Mouse (Mus musculus) midbrain, embryonic 16.5 days (tissue): Measurements from ENCODE around the gene Itpr1. TPM values are rescaled to one million over a fixed set of nuclear protein-coding genes. Genes with fewer than 3 reads are reported as not detected.

ENCODE experiments used
- ATAC-seq: fragments of 200-750 bp; cut with Nextera tagmentation; 2 replicates; pipeline ENCODE4 v1.8.0; 2017; ENCODE audit warnings: moderate TSS enrichment
- H3K27ac ChIP-seq: fragments of 300-500 bp; sonication (generic); 2 replicates; pipeline ENCODE4 v1.5.1; 2014; ENCODE audit warnings: mild to moderate bottlenecking, low read length, mixed read lengths
- H3K27me3 ChIP-seq: fragments of 300-500 bp; sonication (generic); 2 replicates; pipeline ENCODE4 v1.6.1; 2014; ENCODE audit warnings: low read depth, low read length, mixed read lengths; ENCODE audit not compliant: control insufficient read depth, insufficient read depth
- H3K36me3 ChIP-seq: fragments of 300-500 bp; sonication (generic); 2 replicates; pipeline ENCODE4 v1.6.1; 2014; ENCODE audit warnings: mild to moderate bottlenecking, low read length, moderate library complexity, mixed read lengths; ENCODE audit not compliant: control insufficient read depth, insufficient read depth
- H3K4me1 ChIP-seq: fragments of 300-500 bp; sonication (generic); 2 replicates; pipeline ENCODE4 v1.6.1; 2014; ENCODE audit warnings: mild to moderate bottlenecking, low read length, mixed read lengths; ENCODE audit not compliant: control insufficient read depth, insufficient read depth
- H3K4me2 ChIP-seq: fragments of 300-500 bp; sonication (generic); 2 replicates; pipeline ENCODE4 v1.6.1; 2014; ENCODE audit warnings: mild to moderate bottlenecking, low read length, mixed read lengths
- H3K4me3 ChIP-seq: fragments of 300-500 bp; sonication (generic); 2 replicates; pipeline ENCODE4 v1.5.1; 2014; ENCODE audit warnings: low read depth, mild to moderate bottlenecking, low read length, moderate library complexity, mixed read lengths
- H3K9ac ChIP-seq: fragments of 300-500 bp; sonication (generic); 2 replicates; pipeline ENCODE4 v1.6.1; 2014; ENCODE audit warnings: low read depth, low read length, mixed read lengths
- H3K9me3 ChIP-seq: fragments of 300-500 bp; sonication (generic); replicated peaks from 2 replicates; pipeline ENCODE4 v1.6.1; 2014; ENCODE audit warnings: mild to moderate bottlenecking, low read length, mixed read lengths; ENCODE audit not compliant: control insufficient read depth, poor library complexity, severe bottlenecking
- WGBS: fragments of 180-500 bp; shearing (Covaris S2); extraction: QIAGEN DNeasy Blood & Tissue Kit; methylation state at CpG from one replicate; pipeline ENCODE4 v1.1.7; 2014; 5-methylcytosine and 5-hydroxymethylcytosine counted together
- polyA plus RNA-seq: library from polyadenylated mRNA; unstranded; fragments of >200 nt; fragmentation: Nextera tagmentation; extraction: Ambion mirVana; gene quantifications from 2 replicates; pipeline ENCODE4 v1.2.1, GENCODE M21; 2015

Itpr1 gene
- polyA plus RNA-seq, 1 experiment from 2014 or later: 4.2 TPM

- H3K9ac ChIP-seq: no peak overlapping the region
- ATAC-seq: no peak
- H3K4me3 ChIP-seq: no peak overlapping the region
- H3K36me3 ChIP-seq: no peaks in the 10 kb centered on the region
- 90% methylated on average over 5 of the region's 5 CpGs for WGBS
- H3K4me1 ChIP-seq: no peaks in the 10 kb centered on the region
- no peaks in the 10 kb centered on the region for H3K9me3 ChIP-seq
- no peak overlapping the region for H3K4me2 ChIP-seq
- H3K27ac ChIP-seq: no peak overlapping the region
- no peaks in the 10 kb centered on the region for H3K27me3 ChIP-seq
Observed at GRCm38 (mm10) chr6:108503651-108504050, 290.8 kb downstream of the Itpr1 start.

GRCm38 (mm10) chr6:108504717-108505116 is 291.8 kb downstream of the Itpr1 start:
- 90% methylated on average over 7 of the region's 7 CpGs for WGBS
- Histone ChIP-seq H3K9me3 (no peaks in the 10 kb centered on the region), H3K4me1 (no peaks in the 10 kb centered on the region), H3K27ac (no peak overlapping the region), H3K36me3 (no peaks in the 10 kb centered on the region), H3K9ac (no peak overlapping the region), H3K4me3 (no peak overlapping the region), H3K27me3 (no peaks in the 10 kb centered on the region), H3K4me2 (no peak overlapping the region)
- no peak for ATAC-seq

GRCm38 (mm10) chr6:108506161-108506560 is 293.3 kb downstream of the Itpr1 start:
- no peak overlapping the region for H3K27ac ChIP-seq
- H3K9me3 ChIP-seq: no peaks in the 10 kb centered on the region
- H3K36me3 ChIP-seq: no peaks in the 10 kb centered on the region
- H3K9ac ChIP-seq: no peak overlapping the region
- ATAC-seq: no peak
- H3K4me2 ChIP-seq: no peak overlapping the region
- WGBS: 92% methylated on average over 3 of the region's 3 CpGs
- H3K4me1 ChIP-seq: no peaks in the 10 kb centered on the region
- H3K27me3 ChIP-seq: no peaks in the 10 kb centered on the region
- no peak overlapping the region for H3K4me3 ChIP-seq

GRCm38 (mm10) chr6:108507337-108507736 is 294.4 kb downstream of the Itpr1 start:
- ATAC-seq: no peak
- no peaks in the 10 kb centered on the region for H3K27me3 ChIP-seq
- H3K36me3 ChIP-seq: no peaks in the 10 kb centered on the region
- no peak overlapping the region for H3K9ac ChIP-seq
- no peak overlapping the region for H3K4me2 ChIP-seq
- WGBS: 90% methylated on average over 3 of the region's 3 CpGs
- no peak overlapping the region for H3K27ac ChIP-seq
- H3K9me3 ChIP-seq: no peaks in the 10 kb centered on the region
- no peaks in the 10 kb centered on the region for H3K4me1 ChIP-seq
- no peak overlapping the region for H3K4me3 ChIP-seq

- 86% methylated on average over 2 of the region's 2 CpGs for WGBS
Observed at GRCm38 (mm10) chr6:108509320-108509719, 296.4 kb downstream of the Itpr1 start.

GRCm38 (mm10) chr6:108510101-108510500 is 297.2 kb downstream of the Itpr1 start:
- Histone ChIP-seq H3K4me1 (no peaks in the 10 kb centered on the region), H3K4me2 (no peak overlapping the region), H3K4me3 (no peak overlapping the region), H3K9me3 (no peaks in the 10 kb centered on the region), H3K9ac (no peak overlapping the region), H3K27me3 (no peaks in the 10 kb centered on the region), H3K36me3 (no peaks in the 10 kb centered on the region), H3K27ac (no peak overlapping the region)
- WGBS: 66% methylated on average over 9 of the region's 9 CpGs
- no peak for ATAC-seq

More at GRCm38 (mm10) chr6:108509320-108509719, 296.4 kb downstream of the Itpr1 start:
- Histone ChIP-seq H3K9ac (no peak overlapping the region), H3K4me2 (no peak overlapping the region), H3K27me3 (no peaks in the 10 kb centered on the region), H3K4me1 (no peaks in the 10 kb centered on the region), H3K9me3 (no peaks in the 10 kb centered on the region), H3K4me3 (no peak overlapping the region), H3K36me3 (no peaks in the 10 kb centered on the region), H3K27ac (no peak overlapping the region)
- no peak for ATAC-seq

GRCm38 (mm10) chr6:108512097-108512496 is 299.2 kb downstream of the Itpr1 start:
- no peaks in the 10 kb centered on the region for H3K36me3 ChIP-seq
- H3K27ac ChIP-seq: no peak overlapping the region
- H3K9me3 ChIP-seq: no peaks in the 10 kb centered on the region
- H3K27me3 ChIP-seq: no peaks in the 10 kb centered on the region
- WGBS: 54% methylated on average over 2 of the region's 3 CpGs
- H3K4me2 ChIP-seq: no peak overlapping the region
- no peaks in the 10 kb centered on the region for H3K4me1 ChIP-seq
- no peak overlapping the region for H3K4me3 ChIP-seq
- H3K9ac ChIP-seq: no peak overlapping the region
- ATAC-seq: no peak

GRCm38 (mm10) chr6:108512994-108513393 is 300.1 kb downstream of the Itpr1 start:
- WGBS: 80% methylated on average over 9 of the region's 9 CpGs
- Histone ChIP-seq H3K27ac (no peak overlapping the region), H3K9me3 (no peaks in the 10 kb centered on the region), H3K4me1 (no peaks in the 10 kb centered on the region), H3K9ac (no peak overlapping the region), H3K4me2 (no peak overlapping the region), H3K4me3 (no peak overlapping the region), H3K27me3 (no peaks in the 10 kb centered on the region), H3K36me3 (no peaks in the 10 kb centered on the region)
- ATAC-seq: no peak

GRCm38 (mm10) chr6:108516248-108516647 is 303.4 kb downstream of the Itpr1 start:
- Histone ChIP-seq H3K27me3 (no peaks in the 10 kb centered on the region), H3K9ac (no peak overlapping the region), H3K27ac (no peak overlapping the region), H3K36me3 (no peaks in the 10 kb centered on the region), H3K4me1 (no peaks in the 10 kb centered on the region), H3K4me2 (no peak overlapping the region), H3K4me3 (no peak overlapping the region), H3K9me3 (no peaks in the 10 kb centered on the region)
- no peak for ATAC-seq
- 83% methylated on average over 1 of the region's 1 CpGs for WGBS
